Mouse (Mus musculus) layer of hippocampus, adult 2 months (tissue): Measurements from ENCODE around the gene Hmga2. TPM values are rescaled to one million over a fixed set of nuclear protein-coding genes. Genes with fewer than 3 reads are reported as not detected.

Source experiments
- DNase-seq, 2 experiments: peaks; one replicate each; pipeline ENCODE4 v3.0.0; 2022; ENCODE audit warnings: low spot score in 2 of 2
- H3K27ac ChIP-seq: fragments of 200-600 bp; 2 replicates; pipeline ENCODE4 v1.8.1; 2022
- H3K4me3 ChIP-seq: fragments of 200-600 bp; 2 replicates; pipeline ENCODE4 v1.8.1; 2022; ENCODE audit warnings: mild to moderate bottlenecking
- CTCF ChIP-seq: fragments of 200-600 bp; conservative IDR thresholded peaks from 2 replicates; pipeline ENCODE4 v1.8.1; 2022; ENCODE audit warnings: antibody characterized with exemption, mild to moderate bottlenecking, moderate library complexity
- total RNA-seq, 2 experiments: library from RNA; stranded (reverse); gene quantifications; 2 replicates each; pipeline ENCODE4 v1.2.3; 2021

The Hmga2 gene
- total RNA-seq, 2 experiments from 2014 or later = 0.13 TPM; not detected in 1

- Histone ChIP-seq H3K4me3 (no peak overlapping the region), H3K27ac (no peak overlapping the region)
- DNase-seq = no peak
- TF ChIP-seq CTCF = no peak
Measured at GRCm38 (mm10) chr10:120391971-120392716, 84.1 kb downstream of the Hmga2 start.

DNA sequence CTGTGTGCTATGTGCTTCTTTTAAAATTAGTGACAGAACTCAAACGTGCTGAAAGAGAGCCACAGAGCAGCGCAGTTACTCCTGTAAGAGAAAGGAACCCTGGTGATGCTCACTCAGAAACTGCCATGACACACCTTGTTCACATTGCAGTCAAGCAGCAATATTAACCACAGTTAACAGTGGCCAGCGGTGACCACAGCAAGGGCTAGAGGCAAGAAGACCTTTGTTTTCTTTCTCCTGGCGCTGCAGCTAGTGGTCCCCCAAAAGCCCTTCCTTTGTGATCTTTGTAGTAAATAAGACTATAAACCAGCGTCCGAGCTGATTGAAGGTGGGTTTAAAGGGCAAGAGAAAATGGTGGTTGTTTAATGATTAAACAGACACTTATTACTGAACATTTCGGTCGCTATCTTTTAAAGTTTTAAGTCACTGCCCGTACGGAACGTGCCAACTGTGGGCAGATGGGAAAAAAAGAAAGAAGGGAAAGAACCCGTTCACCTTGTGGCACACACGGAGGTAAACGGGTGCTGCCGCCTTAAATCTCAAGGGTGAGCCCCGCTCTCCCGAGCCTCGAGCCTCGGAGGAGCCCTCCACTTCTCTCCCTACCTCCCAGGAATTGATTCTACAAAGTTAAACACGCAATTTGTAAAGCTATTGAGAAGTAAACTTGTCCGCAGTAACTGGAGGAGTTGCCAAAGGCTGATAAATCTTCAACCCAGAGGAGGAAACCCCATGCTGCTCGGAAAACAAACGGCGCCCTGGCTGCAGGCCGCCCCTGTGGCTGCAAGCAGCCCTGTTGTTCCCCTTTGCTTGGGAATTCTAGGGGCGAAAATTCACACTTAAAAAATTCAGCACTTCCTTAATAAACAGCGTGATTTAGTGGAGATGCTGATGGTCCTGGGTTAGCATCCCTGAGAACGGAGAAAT, 85.1 kb downstream of the Hmga2 start:
- Histone ChIP-seq H3K27ac (no peak overlapping the region), H3K4me3 (no peak overlapping the region)
- TF ChIP-seq CTCF = no peak
- DNase-seq = no peak

DNA sequence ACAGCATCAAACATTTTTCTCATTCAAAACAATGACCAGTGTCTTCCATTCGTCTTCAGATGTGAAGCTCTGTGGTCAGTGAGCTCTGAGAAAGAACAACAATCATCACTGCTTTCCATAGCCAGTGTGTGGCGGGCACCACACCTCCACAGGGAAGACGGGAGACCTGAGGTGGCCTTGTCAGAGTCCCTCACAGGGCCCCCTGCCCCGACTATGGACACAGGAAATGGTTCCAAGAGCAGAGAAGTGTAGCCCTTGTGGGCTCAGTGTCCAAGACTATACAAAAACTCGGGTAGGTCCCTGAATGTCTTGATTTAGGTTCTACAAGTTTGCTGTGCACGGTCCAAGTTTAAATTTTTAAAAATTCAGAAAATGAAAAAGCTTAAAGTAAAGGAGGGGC, 86.6 kb downstream of the Hmga2 start:
- no peak for DNase-seq
- no peak for TF ChIP-seq CTCF
- Histone ChIP-seq H3K4me3 (no peak overlapping the region), H3K27ac (no peak overlapping the region)

- TF ChIP-seq CTCF = no peak
- Histone ChIP-seq H3K4me3 (no peak overlapping the region), H3K27ac (no peak overlapping the region)
- no peak for DNase-seq
Measured at GRCm38 (mm10) chr10:120388966-120389365, 87.3 kb downstream of the Hmga2 start.

DNA sequence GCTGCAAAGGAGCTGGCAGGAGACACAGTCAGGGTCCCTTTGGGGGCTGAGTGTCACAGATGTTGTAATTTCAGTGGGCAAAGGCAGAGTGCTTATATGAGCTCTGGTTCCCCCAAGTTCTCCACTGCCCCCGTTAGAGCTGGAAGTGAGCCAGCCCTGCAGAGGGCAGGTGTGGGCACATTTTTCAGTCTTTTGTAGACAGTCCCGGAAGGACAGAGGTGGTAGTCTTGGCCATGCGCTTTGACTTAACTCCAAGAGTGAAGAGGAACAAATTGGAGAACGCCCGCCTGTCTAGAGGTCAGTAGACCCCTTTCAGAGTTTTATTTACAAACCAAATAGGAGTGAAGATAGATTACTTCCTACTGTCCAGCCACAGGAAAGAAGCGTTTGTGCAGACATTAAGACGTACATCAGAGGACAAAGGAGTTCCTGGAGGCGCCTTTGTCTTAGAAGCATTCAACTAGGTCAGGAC, 87.8 kb downstream of the Hmga2 start:
- Histone ChIP-seq H3K27ac (no peak overlapping the region), H3K4me3 (no peak overlapping the region)
- TF ChIP-seq CTCF = no peak
- no peak for DNase-seq

DNA sequence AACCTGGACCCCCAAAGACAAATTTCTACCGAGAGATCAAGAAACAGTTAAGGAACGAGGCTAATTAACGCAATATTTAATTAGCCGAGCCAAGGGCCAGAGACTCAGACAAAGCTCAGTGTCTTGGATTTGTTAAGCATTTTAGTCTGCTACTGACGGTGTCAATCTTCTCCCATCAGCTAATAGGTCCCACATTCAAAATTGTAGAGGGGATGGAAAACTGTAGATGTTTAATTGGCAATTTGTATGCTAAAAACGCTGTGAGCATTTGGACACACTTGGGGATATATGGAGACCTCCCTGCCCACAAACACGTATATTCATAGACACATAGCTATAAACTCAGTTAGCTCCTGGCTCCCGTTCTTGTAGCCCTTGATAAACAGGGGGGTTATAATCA, 89.2 kb downstream of the Hmga2 start:
- no peak overlapping the region for H3K27ac ChIP-seq
- no peak overlapping the region for H3K4me3 ChIP-seq
- no peak for DNase-seq
- TF ChIP-seq CTCF = no peak

DNA sequence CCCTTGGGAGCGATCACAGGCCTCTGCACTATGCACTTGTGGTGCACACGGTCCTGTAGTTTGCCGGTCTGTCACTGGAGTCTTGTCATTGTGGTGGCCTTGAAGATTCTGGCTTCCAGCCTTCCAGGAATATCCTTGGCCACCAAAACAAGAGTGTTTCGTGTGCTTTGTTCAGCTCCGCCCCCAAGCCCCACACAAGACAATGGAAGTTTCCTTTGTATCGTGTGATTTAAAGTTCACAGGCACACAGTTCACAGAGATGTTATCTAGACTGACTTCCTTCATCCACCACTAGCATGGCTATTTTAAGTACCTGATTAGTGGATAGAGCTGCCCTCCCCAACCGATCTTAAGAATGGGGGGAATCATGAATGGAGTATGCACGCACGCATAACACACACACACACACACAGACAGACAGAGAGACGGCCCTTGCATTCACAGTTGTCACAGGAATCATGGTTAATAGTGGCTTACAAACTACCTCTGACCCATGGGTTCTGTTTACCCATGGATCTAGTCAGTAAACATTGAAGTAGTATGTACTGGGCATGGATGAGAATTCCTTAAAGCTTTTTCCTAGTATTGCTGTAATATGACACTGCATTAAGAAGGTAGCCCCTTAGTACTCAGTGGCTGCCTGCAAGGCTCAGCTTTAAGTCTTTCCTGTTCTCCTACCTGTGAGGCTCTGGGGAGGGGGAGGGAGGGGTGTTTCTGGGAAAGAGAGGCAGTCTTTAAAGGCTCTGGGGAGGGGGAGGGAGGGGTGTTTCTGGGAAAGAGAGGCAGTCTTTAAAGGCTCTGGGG, 91.3 kb downstream of the Hmga2 start:
- no peak overlapping the region for H3K27ac ChIP-seq
- DNase-seq = no peak
- H3K4me3 ChIP-seq = no peak overlapping the region
- no peak for TF ChIP-seq CTCF

GRCm38 (mm10) chr10:120384040-120384439, 92.2 kb downstream of the Hmga2 start:
- Histone ChIP-seq H3K27ac (no peak overlapping the region), H3K4me3 (no peak overlapping the region)
- no peak for DNase-seq
- TF ChIP-seq CTCF = no peak

DNA sequence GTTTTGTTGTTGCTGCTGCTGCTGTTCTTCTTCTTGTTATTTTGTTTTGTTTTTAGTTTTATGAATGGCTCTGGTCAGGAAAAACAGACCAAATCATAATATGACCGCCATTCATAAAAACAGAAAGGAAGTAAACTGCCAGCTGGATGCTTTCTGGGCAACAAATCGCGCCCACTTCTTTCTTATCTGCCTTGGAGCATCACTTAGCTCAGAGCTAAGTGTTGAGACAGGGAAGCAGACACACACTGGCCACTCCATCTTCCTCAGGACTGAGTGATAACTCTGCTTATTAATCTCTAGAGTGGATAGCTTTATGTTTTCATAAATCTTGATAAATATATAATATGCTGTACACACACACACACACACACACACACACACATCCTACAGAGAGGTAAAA, 98.5 kb downstream of the Hmga2 start:
- no peak overlapping the region for H3K27ac ChIP-seq
- H3K4me3 ChIP-seq = no peak overlapping the region
- no peak for DNase-seq
- TF ChIP-seq CTCF = no peak

DNA sequence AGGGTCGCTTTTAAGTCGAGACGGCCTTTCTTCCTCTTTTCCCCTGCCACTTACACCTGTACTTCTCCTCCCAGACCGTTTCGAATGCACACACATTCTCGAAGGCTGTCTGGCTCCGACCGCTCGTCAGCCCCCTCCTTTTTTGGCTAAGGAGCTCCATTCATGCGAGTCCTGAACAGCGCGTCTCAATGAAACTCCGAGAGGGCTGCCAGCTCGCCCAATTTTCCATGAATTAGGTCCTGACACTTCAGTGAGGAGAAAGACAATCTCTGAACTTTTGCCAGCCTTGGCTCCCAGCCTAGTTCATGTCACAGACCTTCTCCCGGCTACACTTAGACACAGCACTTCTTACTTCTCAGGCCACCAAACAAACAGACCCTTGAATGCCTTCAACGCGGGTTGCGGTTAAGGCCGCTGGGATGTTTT, 98.9 kb downstream of the Hmga2 start:
- H3K27ac ChIP-seq = no peak overlapping the region
- H3K4me3 ChIP-seq = no peak overlapping the region
- TF ChIP-seq CTCF = no peak

DNA sequence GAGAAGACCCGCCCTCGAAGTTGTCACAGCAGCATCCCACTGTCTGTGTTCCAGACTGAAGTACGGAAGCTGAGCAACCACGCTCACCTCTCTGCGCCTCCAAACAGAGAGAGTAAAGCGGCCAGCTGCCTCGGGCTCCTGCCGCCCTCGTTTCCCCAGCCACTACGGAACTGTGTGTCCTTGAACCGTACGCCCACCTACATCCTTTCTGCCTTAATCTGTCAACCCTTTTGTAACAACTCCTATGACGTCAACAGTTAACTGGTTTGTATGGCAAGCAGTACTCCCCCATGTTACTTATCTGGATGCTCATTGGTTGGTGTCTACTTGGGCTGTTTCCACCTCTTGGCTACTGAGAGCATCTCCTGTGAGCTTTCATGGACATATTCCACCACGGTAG, 100.8 kb downstream of the Hmga2 start:
- no peak overlapping the region for H3K4me3 ChIP-seq
- no peak overlapping the region for H3K27ac ChIP-seq
- no peak for DNase-seq
- TF ChIP-seq CTCF = no peak

More for the DNA sequence above, 98.9 kb downstream of the Hmga2 start:
- peak; percentile 71 to 86 for DNase-seq

GRCm38 (mm10) chr10:120371215-120371614, 105.1 kb downstream of the Hmga2 start:
- TF ChIP-seq CTCF = no peak
- H3K27ac ChIP-seq = no peak overlapping the region
- DNase-seq = no peak

More at GRCm38 (mm10) chr10:120371215-120371614, 105.1 kb downstream of the Hmga2 start:
- H3K4me3 ChIP-seq = no peak overlapping the region
